Mouse (Mus musculus): ENCODE results near the gene Lhx1.

- TF ChIP-seq EP300 (IDR thresholded peaks at IDR 0.05; ENCODE audit: insufficient read depth, low read depth, low read length) (no peak), POLR2A (IDR thresholded peaks at IDR 0.05; ENCODE audit: insufficient read depth, low read depth, low read length) (no peak)
Measured at GRCm38 (mm10) chr11:84496901-84497300, 28.4 kb downstream of the Lhx1 start.

Data from heart, adult 2 months (tissue).